Mouse (Mus musculus) ES-E14 (cell line): ENCODE measurements around the gene Dpf1. TPM values are rescaled to one million over a fixed set of nuclear protein-coding genes. Genes with fewer than 3 reads are reported as not detected.

ENCODE experiments used
- DNase-seq: peaks from one replicate; pipeline ENCODE4 v3.0.0-alpha.2; 2013; ENCODE audit warnings: low read depth, low spot score
- H3K27ac ChIP-seq: 2 replicates; pipeline ENCODE4 v1.5.1; 2012; ENCODE audit warnings: low read depth, mild to moderate bottlenecking, low read length, moderate library complexity, mixed read lengths; ENCODE audit not compliant: poor library complexity, insufficient read depth, severe bottlenecking
- H3K36me3 ChIP-seq: 2 replicates; pipeline ENCODE4 v1.6.1; 2012; ENCODE audit warnings: mild to moderate bottlenecking, low read length, moderate library complexity, mixed read lengths; ENCODE audit not compliant: control insufficient read depth, poor library complexity, insufficient read depth, severe bottlenecking
- H3K4me1 ChIP-seq, 2 experiments: fragments of 150-350 bp in 1 of 2; sonication (generic) in 1 of 2; 2 replicates each; pipeline ENCODE4 v1.6.1; 2012; ENCODE audit warnings: low read length in 2 of 2, mild to moderate bottlenecking in 1 of 2, mixed read lengths in 1 of 2; ENCODE audit not compliant: control insufficient read depth in 2 of 2, insufficient read depth in 2 of 2, poor library complexity in 1 of 2
- H3K4me3 ChIP-seq, 2 experiments: fragments of 150-350 bp in 1 of 2; sonication (generic) in 1 of 2; 2 replicates each; pipeline ENCODE4 v1.5.1; 2012; ENCODE audit warnings: low read length in 2 of 2, low read depth in 1 of 2, mild to moderate bottlenecking in 1 of 2, mixed read lengths in 1 of 2; ENCODE audit not compliant: insufficient read depth in 1 of 2, poor library complexity in 1 of 2, severe bottlenecking in 1 of 2
- H3K9ac ChIP-seq: 2 replicates; pipeline ENCODE4 v1.6.1; 2012; ENCODE audit warnings: low read depth, mild to moderate bottlenecking, low read length, mixed read lengths; ENCODE audit not compliant: poor library complexity, insufficient read depth, severe bottlenecking
- H3K9me3 ChIP-seq: fragments of 150-350 bp; sonication (generic); 2 replicates; pipeline ENCODE4 v1.6.1; 2012; ENCODE audit warnings: low read depth, mild to moderate bottlenecking, low read length; ENCODE audit not compliant: control insufficient read depth, insufficient read depth
- CHD2 ChIP-seq: IDR thresholded peaks from 2 replicates; pipeline ENCODE4 v1.6.1; 2014; ENCODE audit warnings: mild to moderate bottlenecking, low read depth, low read length, inconsistent platforms
- HCFC1 ChIP-seq: IDR thresholded peaks from 2 replicates; pipeline ENCODE4 v1.6.1; 2012; ENCODE audit warnings: low read length, inconsistent platforms, borderline replicate concordance; ENCODE audit not compliant: insufficient read depth
- MAFK ChIP-seq: IDR thresholded peaks from 2 replicates; pipeline ENCODE4 v1.6.1; 2014; ENCODE audit warnings: mild to moderate bottlenecking, low read depth, low read length, inconsistent platforms; ENCODE audit not compliant: insufficient read depth
- ZC3H11A ChIP-seq: IDR thresholded peaks from 2 replicates; pipeline ENCODE4 v1.6.1; 2012; ENCODE audit warnings: low read depth, mild to moderate bottlenecking, inconsistent platforms, low read length, borderline replicate concordance
- ZNF384 ChIP-seq: IDR thresholded peaks from 2 replicates; pipeline ENCODE4 v1.6.1; 2012; ENCODE audit warnings: low read depth, low read length, inconsistent platforms
- in situ Hi-C, 2 experiments: fragments of 600-800 bp; cut with MboI; formaldehyde crosslinking; loops; one replicate each; pipeline ENCODE4 v1.15.1; 2025; ENCODE audit warnings: low sequenced_read_pairs in 2 of 2, inconsistent platforms in 1 of 2; ENCODE audit not compliant: unreplicated experiment in 2 of 2
- total RNA-seq: library from RNA; depleted of rRNA; stranded (reverse); fragments of 300-350 nt; gene quantifications from 2 replicates; pipeline ENCODE4 v1.2.3, GENCODE M21; 2012

Dpf1 gene
- total RNA-seq, 1 experiment, result 18.0 TPM

- Histone ChIP-seq H3K27ac (no peak overlapping the region), H3K9me3 (no peaks in the 10 kb centered on the region), H3K9ac (no peak overlapping the region; the same call in 1 of the 2 replicates), H3K4me3 (no peak overlapping the region), H3K4me1 (peaks cover 5 to 12% of the 10 kb centered on the region in 2 experiments), H3K36me3 (no peaks in the 10 kb centered on the region)
- in situ Hi-C loops, result no loop called here
- peak; percentile 68 for TF ChIP-seq MAFK
- TF ChIP-seq ZNF384, result no peak
- no peak for TF ChIP-seq CHD2
- 0 out of 2 replicates have a peak, but pooled peaks have one; percentile 25 for TF ChIP-seq HCFC1
- peak; percentile 14; the same call in 1 of the 2 replicates for TF ChIP-seq ZC3H11A
- no peak for DNase-seq
Observed at GRCm38 (mm10) chr7:29301127-29301566, 2.6 kb upstream of the Dpf1 start.

GRCm38 (mm10) chr7:29302641-29303040 is 1.1 kb upstream of the Dpf1 start:
- H3K4me1 ChIP-seq, result peaks cover 8 to 20% of the 10 kb centered on the region in 2 experiments
- in situ Hi-C loops, result no loop called here
- H3K27ac ChIP-seq, result no peak overlapping the region
- H3K9me3 ChIP-seq, result no peaks in the 10 kb centered on the region
- DNase-seq, result no peak
- H3K9ac ChIP-seq, result no peak overlapping the region
- TF ChIP-seq HCFC1 (no peak), MAFK (no peak), CHD2 (no peak), ZC3H11A (no peak), ZNF384 (no peak)
- H3K36me3 ChIP-seq, result no peaks in the 10 kb centered on the region
- no peak overlapping the region for H3K4me3 ChIP-seq

- no peaks in the 10 kb centered on the region for H3K9me3 ChIP-seq
- H3K27ac ChIP-seq, result no peak overlapping the region; the same call in 1 of the 2 replicates
- in situ Hi-C loops, result no loop called here
- DNase-seq, result no peak
- no peaks in the 10 kb centered on the region for H3K36me3 ChIP-seq
- TF ChIP-seq ZC3H11A (no peak), CHD2 (no peak), MAFK (no peak), ZNF384 (no peak), HCFC1 (no peak)
- H3K9ac ChIP-seq, result peak overlapping the region; percentile 78
- H3K4me3 ChIP-seq, result peak overlapping the region; percentile 70 to 91
- H3K4me1 ChIP-seq, result peaks cover 8 to 23% of the 10 kb centered on the region in 2 experiments
Observed at GRCm38 (mm10) chr7:29304463-29305262, 912 bp downstream of the Dpf1 start.

DNA sequence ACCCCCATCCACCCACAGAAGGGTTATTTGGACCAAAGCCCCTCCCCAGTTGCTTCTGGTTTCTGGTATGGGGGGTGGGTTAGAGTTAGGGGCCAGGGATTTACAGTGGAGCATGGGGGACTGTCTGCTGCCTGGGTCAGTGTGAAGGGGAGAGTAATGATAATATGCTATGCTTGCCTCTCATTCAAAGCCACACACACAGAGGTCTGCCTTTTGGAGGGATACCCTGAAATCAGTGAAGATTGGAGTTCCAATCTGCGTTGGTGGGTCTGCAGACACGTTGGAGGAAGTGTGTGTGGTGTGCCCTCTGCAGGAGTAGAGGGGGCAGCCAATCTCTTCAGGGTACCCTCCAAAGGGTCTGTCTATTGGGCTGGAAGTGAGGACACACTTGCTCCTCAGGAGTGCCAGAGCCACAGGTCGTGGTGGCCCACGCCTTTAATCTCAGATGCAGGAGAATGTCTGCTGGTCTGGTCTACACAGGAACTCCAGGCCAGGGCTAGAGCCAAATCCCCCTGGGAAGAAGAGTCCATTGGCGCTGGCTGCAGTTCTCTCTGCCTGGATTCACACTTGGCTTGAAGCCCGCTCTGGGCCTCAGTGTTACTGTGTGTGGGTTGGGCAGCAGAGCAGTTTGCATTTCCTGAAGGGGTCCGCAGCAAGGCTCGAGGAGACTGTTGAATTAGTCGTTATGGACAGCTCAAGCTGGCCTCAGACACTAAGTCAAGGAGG is 1.7 kb downstream of the Dpf1 start:
- Histone ChIP-seq H3K9me3 (no peaks in the 10 kb centered on the region), H3K4me3 (peak overlapping the region in 1 of 2 experiments; percentile 91; a peak in 3 of 4 replicates), H3K36me3 (no peaks in the 10 kb centered on the region), H3K4me1 (peaks cover 8 to 25% of the 10 kb centered on the region in 2 experiments), H3K27ac (no peak overlapping the region; the same call in 1 of the 2 replicates), H3K9ac (no peak overlapping the region)
- TF ChIP-seq ZC3H11A (no peak), HCFC1 (no peak), ZNF384 (no peak), MAFK (no peak), CHD2 (no peak)
- DNase-seq, result no peak
- in situ Hi-C loops, result no loop called here
